8 mouse cellular contexts compared by ENCODE assay signal in the genomic region with DNA sequence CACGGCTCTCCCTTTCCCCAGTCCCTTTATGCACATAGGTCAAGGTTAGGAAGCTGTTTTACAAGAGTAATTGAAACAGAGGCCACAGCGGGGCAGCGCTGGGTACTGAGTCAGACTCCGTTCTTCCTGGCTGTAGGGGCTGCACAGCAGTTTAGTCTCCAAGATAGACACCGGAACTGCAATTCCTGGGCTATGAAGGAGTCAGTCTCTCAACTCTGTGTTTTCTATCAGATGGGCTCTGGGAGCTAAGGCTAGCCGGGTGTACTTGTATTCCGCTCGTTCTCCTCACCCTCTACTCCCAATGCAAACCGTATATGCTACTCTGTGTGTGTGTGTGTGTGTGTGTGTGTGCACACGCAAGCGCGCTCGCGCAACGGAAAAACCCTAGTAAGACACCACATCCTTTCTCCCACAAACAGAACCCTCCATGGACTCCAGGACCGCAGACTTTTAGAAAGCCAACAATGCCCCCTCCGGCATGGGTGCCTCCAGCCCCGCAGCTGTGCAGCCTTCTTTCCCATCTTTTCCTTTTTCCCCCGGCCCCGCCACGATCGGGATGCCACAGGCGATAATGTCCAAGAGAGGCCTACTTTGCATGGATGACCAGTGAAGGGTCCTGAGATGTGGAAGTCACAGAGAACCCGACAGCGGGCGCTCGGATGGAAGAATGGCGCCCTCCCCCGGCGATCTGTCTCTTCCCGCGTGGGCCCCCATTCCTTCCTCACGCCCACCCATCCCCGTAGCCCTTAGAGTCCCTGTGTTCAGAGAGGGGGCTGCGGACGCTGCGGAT. TPM values are rescaled to one million over a fixed set of nuclear protein-coding genes. Genes with fewer than 3 reads are reported as not detected.
A peak's percentile ranks its signal among the peaks of the same experiment; 100 is the strongest.
DNase-seq lines count a peak whose midpoint lies in the region; ATAC-seq and TF ChIP-seq lines count a peak whose summit lies in the region.

No protein-coding gene starts in this region.

- intact Hi-C loops in left cerebral cortex, postnatal 36 days (cut with DNase I), result loop anchor here (2.0 to 5.0 kb wide), 2 partner anchors 150 to 189 kb away; a partner anchor contains a TSS

- peaks cover 19% of the 10 kb centered on the region; the same call in 1 of the 2 replicates for H3K4me1 ChIP-seq in hindbrain, postnatal 0 days (ENCODE audit: insufficient read depth, low read length)
- peaks cover 5% of the 10 kb centered on the region for H3K4me1 ChIP-seq in small intestine, adult 2 months (ENCODE audit: control insufficient read depth, insufficient read depth, insufficient read length, low read length)

- H3K27me3 ChIP-seq in hindbrain, postnatal 0 days (ENCODE audit: insufficient read depth, low read length), result no peaks in the 10 kb centered on the region
- H3K27me3 ChIP-seq in small intestine, adult 2 months (ENCODE audit: control insufficient read depth, insufficient read depth, low read length), result peaks cover 5% of the 10 kb centered on the region; the same call in 1 of the 2 replicates

- H3K4me2 ChIP-seq in hindbrain, postnatal 0 days (ENCODE audit: low read depth, low read length), result peak overlapping the region; percentile 64

- H3K27ac ChIP-seq in hindbrain, postnatal 0 days, result peak overlapping the region; percentile 95
- H3K27ac ChIP-seq in small intestine, adult 2 months (ENCODE audit: insufficient read depth, low read depth, low read length), result peak overlapping the region; percentile 45

- peak overlapping the region; percentile 57 for H3K4me3 ChIP-seq in hindbrain, postnatal 0 days (ENCODE audit: low read length)
- peak overlapping the region; percentile 92 for H3K4me3 ChIP-seq in small intestine, adult 2 months (ENCODE audit: low read depth, low read length)

- WGBS in hindbrain, postnatal 0 days, result 1% methylated on average over 37 of the region's 37 CpGs
- 2% methylated on average over 37 of the region's 37 CpGs for WGBS in small intestine, adult 2 months

- no peak for TF ChIP-seq POLR2A in small intestine, adult 2 months (IDR thresholded peaks at IDR 0.05; ENCODE audit: low read depth, low read length)

- H3K9me3 ChIP-seq in hindbrain, postnatal 0 days (ENCODE audit: low read length), result no peaks in the 10 kb centered on the region

- peak; percentile 37 for ATAC-seq in cerebellum, adult (ENCODE audit: insufficient number of reproducible peaks, low FRiP score, low TSS enrichment)
- peak; percentile 79 for ATAC-seq in hindbrain, postnatal 0 days
- peak; percentile 38 for ATAC-seq in megakaryocyte-erythroid progenitor cell, adult 5-6 weeks (replicated peaks; ENCODE audit: low FRiP score, low TSS enrichment, poor library complexity, severe bottlenecking)

- peak; percentile 61 for TF ChIP-seq CTCF in hindbrain, postnatal 0 days (IDR thresholded peaks at IDR 0.05; ENCODE audit: low read depth)
- peak; percentile 41; the same call in 1 of the 2 replicates for TF ChIP-seq CTCF in small intestine, adult 2 months (IDR thresholded peaks at IDR 0.05; ENCODE audit: extremely low read depth, insufficient read length, insufficient replicate concordance, low read depth, low read length)

- DNase-seq in cerebellum, adult 11-12 months, result no peak
- peak; percentile 78 for DNase-seq in cerebellum, postnatal 14 days
- DNase-seq in gastrocnemius, postnatal 10 days, result peak; percentile 50
- DNase-seq in hindbrain, postnatal 0 days (ENCODE audit: low spot score), result peak; percentile 82
- DNase-seq in left cerebral cortex, postnatal 36 days (ENCODE audit: low spot score in 2 of 2), result peak; percentile 44 to 62

- peak overlapping the region; percentile 83 for H3K9ac ChIP-seq in hindbrain, postnatal 0 days (replicated peaks; ENCODE audit: low read length)

- H3K36me3 ChIP-seq in hindbrain, postnatal 0 days (ENCODE audit: insufficient read depth, low read length), result no peaks in the 10 kb centered on the region; the same call in 1 of the 2 replicates
- H3K36me3 ChIP-seq in small intestine, adult 2 months (ENCODE audit: control insufficient read depth, insufficient read depth, low read length), result peaks cover 5% of the 10 kb centered on the region; the same call in 1 of the 2 replicates

RNA-seq across cellular contexts. Expression of a gene that starts 0.7 kb away (rescaled TPM):
- 10 to 100 TPM; 21.5 to 26.9 TPM for total RNA-seq in gastrocnemius, postnatal 10 days (2021)
- 79.4 and 103 TPM in 2 replicates for total RNA-seq in hindbrain, postnatal 0 days (2014; rRNA removed)
- polyA plus RNA-seq in hindbrain, postnatal 0 days (2015; fragmentation: Nextera tagmentation; extraction: Ambion mirVana), result 4.3 and 4.6 TPM in 2 replicates
- 10 to 100 TPM; 37.9 to 39.1 TPM for total RNA-seq in left cerebral cortex, postnatal 36 days (2021)
- 5.4 and 7.4 TPM in 2 replicates for total RNA-seq in megakaryocyte-erythroid progenitor cell, adult 5-6 weeks (2014; fragmentation: Nextera tagmentation)
- 3.9 and 4.4 TPM in 2 replicates for total RNA-seq in megakaryocyte-erythroid progenitor cell, adult 5-6 weeks (2017)
- 41.9 and 49.3 TPM in 2 replicates for polyA plus RNA-seq in small intestine, adult 2 months (2012; rRNA removed)
